Comparison of ENCODE assay signal across 42 mouse cellular contexts in genomic region chr7:99709992-99710391, GRCm38 (mm10). TPM values are rescaled to one million over a fixed set of nuclear protein-coding genes. Genes with fewer than 3 reads are reported as not detected.
"Had no signal": no experiment of that assay in that cellular context is flagged by ENCODE, and none has a peak within 500 bp of the region (broad histone marks: within the 10 kb centered on the region; RNA-seq: fewer than 3 reads in every experiment).

No protein-coding gene starts in this region.

- H3K36me3 ChIP-seq: limb, embryonic 10.5 days; limb, embryonic 12.5 days; limb, embryonic 13.5 days; limb, embryonic 15.5 days; liver, embryonic 12.5 days; liver, embryonic 13.5 days; liver, embryonic 15.5 days; lung, embryonic 15.5 days; midbrain, embryonic 10.5 days; midbrain, embryonic 12.5 days; midbrain, embryonic 13.5 days; midbrain, embryonic 15.5 days; neural tube, embryonic 12.5 days had no signal

- H3K4me3 ChIP-seq: left cerebral cortex, adult 2 months; limb, embryonic 10.5 days; limb, embryonic 12.5 days; limb, embryonic 13.5 days; limb, embryonic 15.5 days; liver, embryonic 12.5 days; liver, embryonic 13.5 days; liver, embryonic 15.5 days; lung, embryonic 15.5 days; megakaryocyte, embryonic 14.5 days; midbrain, embryonic 10.5 days; midbrain, embryonic 12.5 days; midbrain, embryonic 13.5 days; midbrain, embryonic 15.5 days; myocyte; neural tube, embryonic 12.5 days had no signal

- H3K27ac ChIP-seq: left cerebral cortex, adult 2 months; limb, embryonic 10.5 days; limb, embryonic 12.5 days; limb, embryonic 13.5 days; limb, embryonic 15.5 days; liver, embryonic 12.5 days; liver, embryonic 13.5 days; liver, embryonic 14.5 days; liver, embryonic 15.5 days; lung, embryonic 15.5 days; midbrain, embryonic 10.5 days; midbrain, embryonic 12.5 days; midbrain, embryonic 13.5 days; midbrain, embryonic 15.5 days; neural tube, embryonic 12.5 days had no signal

RNA-seq across cellular contexts. Expression of gene Slco2b1, which starts 1.1 kb away (rescaled TPM):
- total RNA-seq: megakaryocyte-erythroid progenitor cell, adult 5-6 weeks had no signal

RNA-seq across cellular contexts. Expression of gene Olfr520, which starts 20.1 kb away (rescaled TPM):
- total RNA-seq: left cerebral cortex, adult 2 months; left cerebral cortex, postnatal 14 days; left cerebral cortex, postnatal 25 days; left cerebral cortex, postnatal 36 days; left cerebral cortex, postnatal 4 days; liver, adult 2 months; megakaryocyte progenitor cell, adult 5-6 weeks; megakaryocyte, adult 5-6 weeks; megakaryocyte-erythroid progenitor cell, adult 5-6 weeks; midbrain, postnatal 0 days; monocyte, adult 5-6 weeks had no signal
- polyA plus RNA-seq: limb, embryonic 10.5 days; limb, embryonic 11.5 days; limb, embryonic 12.5 days; limb, embryonic 13.5 days; limb, embryonic 14.5 days; limb, embryonic 15.5 days; liver, adult 2 months; liver, embryonic 11.5 days; liver, embryonic 12.5 days; liver, embryonic 13.5 days; liver, embryonic 14.5 days; liver, embryonic 15.5 days; liver, embryonic 16.5 days; liver, postnatal 0 days; lung, adult 2 months; lung, embryonic 14.5 days; lung, embryonic 15.5 days; lung, embryonic 16.5 days; lung, postnatal 0 days; midbrain, embryonic 10.5 days; midbrain, embryonic 11.5 days; midbrain, embryonic 12.5 days; midbrain, embryonic 13.5 days; midbrain, embryonic 14.5 days; midbrain, embryonic 15.5 days; midbrain, embryonic 16.5 days; midbrain, postnatal 0 days; myocyte; neural tube, embryonic 11.5 days; neural tube, embryonic 12.5 days had no signal

RNA-seq across cellular contexts. Expression of gene Olfr521, which starts 53.3 kb away (rescaled TPM):
- total RNA-seq: left cerebral cortex, adult 2 months; left cerebral cortex, adult 8-10 months; left cerebral cortex, postnatal 10 days; left cerebral cortex, postnatal 14 days; left cerebral cortex, postnatal 25 days; left cerebral cortex, postnatal 36 days; left cerebral cortex, postnatal 4 days; liver, adult 2 months; megakaryocyte progenitor cell, adult 5-6 weeks; megakaryocyte, adult 5-6 weeks; megakaryocyte-erythroid progenitor cell, adult 5-6 weeks; midbrain, postnatal 0 days; monocyte, adult 5-6 weeks had no signal
- polyA plus RNA-seq: limb, embryonic 10.5 days; limb, embryonic 11.5 days; limb, embryonic 12.5 days; limb, embryonic 13.5 days; limb, embryonic 14.5 days; limb, embryonic 15.5 days; liver, adult 2 months; liver, embryonic 11.5 days; liver, embryonic 12.5 days; liver, embryonic 13.5 days; liver, embryonic 14.5 days; liver, embryonic 15.5 days; liver, embryonic 16.5 days; liver, postnatal 0 days; lung, adult 2 months; lung, embryonic 14.5 days; lung, embryonic 15.5 days; lung, embryonic 16.5 days; lung, postnatal 0 days; midbrain, embryonic 10.5 days; midbrain, embryonic 11.5 days; midbrain, embryonic 12.5 days; midbrain, embryonic 13.5 days; midbrain, embryonic 14.5 days; midbrain, embryonic 15.5 days; midbrain, embryonic 16.5 days; midbrain, postnatal 0 days; myocyte; neural tube, embryonic 11.5 days; neural tube, embryonic 12.5 days had no signal
